Mouse (Mus musculus) 3134 (cell line): ENCODE data around the gene Cfap44.

Source experiments
- DNase-seq: peaks from one replicate; pipeline ENCODE4 v3.0.0-alpha.2; 2011; ENCODE audit warnings: low spot score; ENCODE audit not compliant: insufficient read length; ENCODE audit errors: extremely low read depth

Cfap44 gene

DNA sequence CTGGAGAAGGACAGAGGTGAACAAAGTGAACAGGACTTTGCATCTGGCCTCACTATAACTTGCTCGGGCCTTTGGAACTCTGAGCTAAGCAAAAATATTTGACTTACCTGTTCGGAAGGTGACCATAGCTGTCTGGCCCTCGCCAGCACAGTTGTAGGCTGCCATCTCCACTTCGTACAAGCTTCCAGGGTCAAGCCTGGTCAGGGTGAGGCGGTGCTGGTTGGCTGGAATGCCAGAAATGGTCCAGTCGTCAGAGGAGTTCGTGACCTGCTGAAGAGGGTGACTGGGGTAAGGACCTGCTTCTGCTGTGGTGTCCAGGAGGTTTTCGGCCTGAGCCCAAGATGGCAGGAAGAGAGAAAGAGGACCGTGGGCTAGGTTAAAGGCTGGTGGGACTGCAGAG lies 98.1 kb downstream of the Cfap44 start:
- DNase-seq = no peak

DNA sequence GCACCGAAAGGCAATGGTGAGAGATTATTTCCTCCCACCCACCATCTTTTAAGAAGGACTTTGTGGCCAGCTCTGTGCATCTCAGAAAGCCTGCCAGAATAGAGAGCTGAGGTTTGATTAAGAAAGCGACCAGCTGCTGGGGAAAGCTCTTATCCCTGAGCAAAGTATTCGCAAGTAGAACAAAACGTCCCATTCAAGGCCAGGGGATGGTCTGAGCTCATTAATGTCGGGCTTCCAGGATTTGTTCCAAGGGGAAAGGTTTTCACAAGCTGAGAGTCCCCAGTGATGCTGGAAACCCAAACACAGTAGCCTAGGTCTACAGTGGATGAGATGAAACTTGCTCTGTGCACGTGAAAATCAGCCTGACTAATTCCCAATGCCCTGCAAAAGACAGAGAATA lies 99.3 kb downstream of the Cfap44 start:
- no peak for DNase-seq

DNA sequence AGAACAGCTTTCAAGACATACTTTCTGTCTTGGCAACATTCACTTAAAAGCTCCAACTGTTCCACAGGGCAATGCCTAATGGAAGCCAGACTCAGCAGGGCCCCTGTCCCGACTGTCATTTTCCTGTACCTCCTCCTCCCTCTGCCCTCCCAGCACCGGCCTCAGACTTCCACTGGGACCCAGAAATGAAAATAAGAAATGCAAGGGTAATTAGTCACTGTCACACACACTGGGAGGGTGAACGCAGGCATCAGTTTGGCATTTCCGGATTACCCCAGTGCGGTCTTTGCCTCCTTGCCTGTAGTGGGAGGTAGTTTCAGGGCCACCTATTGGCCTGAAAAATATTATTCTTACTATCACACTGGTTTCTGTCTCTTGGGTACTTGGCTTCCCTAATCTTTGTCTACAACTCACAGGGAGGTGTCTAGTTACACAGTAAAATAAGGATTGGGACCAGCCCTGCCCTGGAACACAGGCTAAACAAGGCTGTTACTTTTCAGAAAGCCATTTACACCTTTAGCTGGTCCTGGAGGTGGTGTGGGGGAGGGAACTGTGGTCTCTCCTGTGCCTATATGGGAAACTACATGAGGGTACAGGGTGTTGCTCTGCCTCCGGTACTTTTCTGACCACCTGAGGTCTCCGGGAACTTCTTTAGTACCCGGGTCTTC lies 100.0 kb downstream of the Cfap44 start:
- DNase-seq = no peak

DNA sequence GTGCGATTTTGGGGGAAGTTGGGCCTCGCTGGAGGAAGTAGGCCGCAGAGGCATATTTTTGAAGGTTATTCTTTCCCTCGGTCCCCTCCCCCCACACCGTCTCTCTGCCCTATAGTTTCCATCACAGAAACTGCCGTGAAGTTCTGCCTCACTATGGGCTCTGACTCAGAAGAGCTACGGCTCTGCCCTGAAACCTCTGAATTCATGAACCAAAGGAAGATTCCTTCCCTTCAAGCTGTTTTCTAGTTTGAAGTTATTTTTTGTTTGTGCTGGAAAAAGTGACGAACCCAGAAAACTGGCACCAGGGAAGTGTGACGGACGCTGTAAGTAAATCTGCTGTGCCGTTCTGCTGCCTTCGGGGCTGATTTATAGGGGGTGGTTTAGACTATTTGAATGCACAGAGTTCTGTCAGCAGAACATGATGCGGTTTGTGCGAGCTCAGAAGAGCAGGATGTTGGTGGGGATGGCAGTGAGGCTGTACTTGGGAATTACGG lies 102.4 kb downstream of the Cfap44 start:
- no peak for DNase-seq

DNA sequence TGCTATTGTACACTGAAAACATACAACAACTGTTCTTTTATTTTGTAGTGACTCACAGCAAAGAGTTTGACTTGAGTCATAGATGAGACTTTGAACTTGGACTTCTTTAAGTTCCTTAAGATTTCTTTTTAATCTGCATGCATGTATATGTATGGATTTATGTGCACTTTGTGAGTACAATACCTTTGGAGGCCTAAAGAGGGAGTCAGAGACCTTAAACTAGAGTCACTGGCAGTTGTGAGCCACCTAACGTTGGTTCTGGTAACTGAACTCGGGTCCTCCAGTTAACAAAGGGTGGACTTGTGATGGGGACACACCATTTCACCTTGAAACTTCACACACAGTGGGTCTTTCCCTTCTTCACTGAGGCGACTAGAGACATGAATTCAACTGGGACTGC lies 103.9 kb downstream of the Cfap44 start:
- DNase-seq = no peak

DNA sequence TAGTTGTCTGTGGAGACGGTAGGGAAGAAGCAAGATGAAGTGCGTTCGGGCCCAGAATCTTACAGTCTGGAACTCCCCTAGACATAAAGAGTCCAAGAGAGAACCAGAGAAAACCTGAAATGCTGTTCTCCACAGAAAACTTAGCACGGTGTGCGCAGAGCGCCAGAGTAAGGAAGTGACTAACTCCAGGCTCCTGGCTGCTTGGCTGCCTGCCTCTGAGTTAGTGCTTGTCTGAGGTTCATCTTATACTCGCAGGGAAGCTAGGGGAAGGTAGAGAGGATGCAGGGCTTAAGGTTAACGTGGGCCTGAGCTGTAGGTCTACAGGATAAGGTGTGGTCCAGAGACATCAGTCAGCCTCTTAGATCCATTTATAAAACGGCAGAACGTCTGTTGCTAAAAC lies 107.2 kb downstream of the Cfap44 start:
- DNase-seq = no peak

DNA sequence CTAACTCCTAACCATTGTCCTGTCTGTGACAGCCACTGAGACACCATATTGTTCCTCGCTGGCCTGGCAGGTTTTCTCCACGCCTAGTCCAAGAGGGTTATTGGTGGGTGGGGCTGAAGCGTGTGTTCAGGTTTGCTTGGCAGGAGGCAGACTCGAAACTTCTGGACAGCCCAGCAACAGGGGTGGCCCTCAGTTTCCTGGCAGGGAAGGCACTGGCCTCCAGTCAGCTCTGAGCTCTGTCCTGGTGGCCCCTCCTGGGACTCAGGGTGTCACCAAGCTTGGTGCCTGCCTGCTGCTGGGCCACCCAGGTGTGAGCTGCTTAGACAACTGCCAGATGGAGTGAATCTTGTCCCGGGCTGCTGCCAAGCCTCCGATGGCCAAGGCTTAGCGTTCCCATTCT lies 107.7 kb downstream of the Cfap44 start:
- DNase-seq = no peak

DNA sequence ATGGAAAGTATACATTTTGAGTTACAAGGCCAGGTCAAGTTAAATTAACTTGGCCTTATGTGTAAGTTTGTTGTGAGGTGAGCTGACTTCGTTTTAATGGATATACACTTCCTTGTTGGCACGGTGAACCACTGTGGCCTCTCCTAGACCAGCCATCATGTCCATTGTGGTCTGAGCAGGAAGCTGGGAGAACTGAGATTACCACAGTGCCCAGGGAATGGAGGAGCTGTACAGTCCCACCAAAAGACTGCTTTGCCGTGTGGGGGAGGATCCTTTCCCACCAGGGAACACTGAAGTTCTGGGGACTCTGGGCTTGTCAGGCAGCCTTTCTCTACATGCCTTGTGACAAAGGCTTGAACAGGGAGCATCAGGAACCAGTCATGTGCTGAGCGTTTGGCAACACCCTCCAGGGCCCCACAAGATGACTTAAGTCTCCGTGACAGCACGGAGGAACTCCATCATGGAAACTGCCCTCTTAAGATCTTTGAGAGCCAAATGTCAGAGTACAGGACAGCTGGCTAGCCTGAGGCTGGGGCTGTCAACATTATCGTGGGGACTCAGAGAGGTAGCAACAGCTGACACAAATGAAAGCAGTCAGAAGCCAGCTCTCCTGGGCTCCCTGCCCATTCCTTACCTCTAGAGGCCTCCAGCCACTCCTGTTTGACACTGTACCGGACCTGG lies 108.4 kb downstream of the Cfap44 start:
- DNase-seq = no peak

DNA sequence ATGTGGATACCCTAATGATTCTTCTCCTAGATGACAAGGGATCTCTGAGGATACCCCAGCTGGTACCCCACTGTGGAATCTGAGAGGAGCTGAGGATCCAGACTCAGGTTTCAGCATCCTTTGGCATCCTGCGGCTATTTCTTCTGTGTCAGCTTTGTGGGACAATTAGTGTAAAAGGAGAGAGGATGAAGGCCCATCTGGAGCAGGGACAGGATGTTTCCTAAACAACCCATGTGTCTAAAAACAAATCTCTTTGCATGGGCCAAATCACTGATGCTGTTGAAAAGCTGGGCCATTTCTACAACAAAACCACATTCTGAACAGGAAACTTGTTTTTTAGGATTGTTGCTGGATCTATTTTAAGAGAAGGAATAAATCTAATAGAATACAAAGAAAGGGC lies 110.6 kb downstream of the Cfap44 start:
- DNase-seq = no peak

DNA sequence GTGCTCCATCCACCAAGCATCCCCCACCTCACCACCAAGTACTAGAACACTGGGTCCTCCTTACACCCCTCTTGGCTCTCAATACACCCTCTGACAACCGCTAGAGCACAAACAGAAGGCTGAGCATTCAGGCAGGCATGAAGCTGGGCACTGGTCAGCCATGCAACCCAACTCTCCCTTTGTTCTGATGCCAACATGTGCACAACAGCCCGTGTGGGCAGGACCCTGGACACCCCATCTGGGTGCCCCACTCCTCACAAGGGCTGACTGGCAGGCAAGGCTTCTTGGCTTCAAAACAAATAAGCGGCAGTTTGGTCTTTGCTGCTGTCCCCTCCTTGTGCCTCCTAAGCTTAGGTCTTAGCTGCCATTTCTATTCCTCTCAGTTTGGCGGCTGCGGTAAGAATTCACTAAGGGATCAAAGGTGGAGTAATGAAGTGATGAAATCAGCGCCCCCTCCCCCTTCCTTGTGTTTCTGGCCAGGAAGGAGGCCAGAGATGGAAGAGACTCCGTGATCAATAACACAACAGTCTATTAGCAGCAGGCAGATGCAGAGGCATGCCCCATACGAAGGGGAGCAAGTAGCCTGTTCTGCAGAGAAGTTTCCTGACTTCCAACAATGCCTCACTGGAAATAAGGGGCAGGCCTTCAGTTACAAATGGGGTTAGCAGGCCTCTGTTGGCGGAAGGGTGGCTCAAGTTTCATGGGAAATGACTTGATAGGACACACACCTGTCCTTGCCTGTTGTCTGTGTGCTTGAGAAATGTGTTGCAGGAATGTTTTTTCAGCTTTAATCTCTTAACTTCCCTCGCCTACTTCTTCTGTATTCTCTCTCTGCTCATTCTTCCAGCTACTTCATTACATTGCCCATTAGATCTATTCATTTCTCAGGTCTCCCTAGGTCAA lies 112.7 kb downstream of the Cfap44 start:
- no peak for DNase-seq

DNA sequence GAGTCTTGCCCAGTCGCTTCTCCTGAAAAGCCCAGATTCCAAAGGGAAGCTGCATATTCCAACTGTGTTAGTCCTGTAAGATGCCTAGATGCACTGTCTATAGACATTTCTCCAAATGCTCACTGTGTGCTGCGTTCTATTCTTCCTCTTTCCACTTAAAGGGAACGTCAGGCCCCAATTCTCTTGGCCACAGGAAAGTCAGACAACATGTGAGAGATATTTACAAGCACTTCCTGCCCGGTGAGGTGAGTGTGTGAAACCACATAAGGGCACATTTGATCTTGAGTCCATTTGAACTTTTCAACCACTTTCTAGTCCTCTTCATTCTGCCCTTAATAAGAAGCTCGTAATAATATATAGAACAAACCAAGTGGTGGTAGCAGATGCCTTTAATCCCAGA lies 113.4 kb downstream of the Cfap44 start:
- no peak for DNase-seq

DNA sequence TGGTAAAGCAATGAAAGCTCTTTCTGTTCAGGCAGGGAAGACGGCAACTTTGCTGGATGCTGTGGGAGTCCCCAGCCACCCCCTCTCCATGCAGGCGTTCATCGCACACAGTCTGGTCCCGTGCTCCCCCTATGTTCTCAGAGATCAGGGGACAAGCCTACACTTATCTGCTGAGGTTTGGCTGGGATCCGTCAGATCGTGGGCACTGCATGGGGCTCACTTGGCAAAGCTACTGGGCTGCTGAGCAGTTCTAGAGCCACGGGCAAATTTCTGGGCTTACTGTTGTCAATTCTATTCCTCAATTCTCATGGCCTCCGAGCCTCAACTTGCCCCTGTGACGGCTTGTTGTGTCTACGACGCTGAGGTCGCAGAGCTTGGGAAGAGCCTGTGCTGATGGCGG lies 114.2 kb downstream of the Cfap44 start:
- DNase-seq = no peak

DNA sequence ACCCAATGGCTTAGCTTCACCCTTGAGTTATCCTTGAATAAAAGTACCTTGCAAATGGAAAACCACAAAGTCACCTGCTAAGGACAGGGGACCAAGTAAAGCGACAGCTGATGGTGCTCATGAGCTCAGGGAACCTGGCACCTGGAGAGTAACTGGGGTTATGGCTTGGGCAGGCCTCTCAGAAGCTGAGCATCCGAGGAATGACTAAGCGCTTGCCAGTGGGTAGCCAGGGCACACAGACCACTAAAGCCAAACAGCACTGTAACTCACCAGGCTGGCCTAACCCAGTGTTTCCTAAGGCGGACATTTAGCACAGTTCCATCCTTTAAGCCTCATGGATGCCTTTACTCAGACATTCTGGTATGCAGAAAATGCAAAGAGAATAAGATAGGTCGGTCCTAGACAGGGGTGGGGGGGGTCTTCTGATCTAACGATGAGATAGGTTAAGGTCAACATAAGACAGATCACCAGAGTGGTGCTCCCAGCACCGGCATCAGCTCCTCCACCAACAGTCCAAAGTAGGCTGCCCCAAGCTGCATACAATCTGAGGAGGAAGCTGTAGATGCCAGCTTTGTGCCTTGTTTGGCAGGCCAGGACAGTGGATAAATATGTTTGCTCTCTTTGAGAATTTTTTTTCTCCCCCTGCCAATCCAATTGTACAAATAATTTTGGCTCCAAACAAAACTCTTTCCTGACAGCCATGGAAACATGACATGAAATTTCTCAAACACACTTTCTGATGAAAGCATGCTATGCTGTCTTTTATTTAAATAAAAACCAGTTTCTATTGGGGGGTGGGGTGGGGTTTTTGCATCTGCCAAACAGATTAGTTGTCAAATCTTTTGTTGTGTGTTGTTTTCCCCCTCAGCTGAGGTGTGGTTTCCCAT lies 115.1 kb downstream of the Cfap44 start:
- no peak for DNase-seq

DNA sequence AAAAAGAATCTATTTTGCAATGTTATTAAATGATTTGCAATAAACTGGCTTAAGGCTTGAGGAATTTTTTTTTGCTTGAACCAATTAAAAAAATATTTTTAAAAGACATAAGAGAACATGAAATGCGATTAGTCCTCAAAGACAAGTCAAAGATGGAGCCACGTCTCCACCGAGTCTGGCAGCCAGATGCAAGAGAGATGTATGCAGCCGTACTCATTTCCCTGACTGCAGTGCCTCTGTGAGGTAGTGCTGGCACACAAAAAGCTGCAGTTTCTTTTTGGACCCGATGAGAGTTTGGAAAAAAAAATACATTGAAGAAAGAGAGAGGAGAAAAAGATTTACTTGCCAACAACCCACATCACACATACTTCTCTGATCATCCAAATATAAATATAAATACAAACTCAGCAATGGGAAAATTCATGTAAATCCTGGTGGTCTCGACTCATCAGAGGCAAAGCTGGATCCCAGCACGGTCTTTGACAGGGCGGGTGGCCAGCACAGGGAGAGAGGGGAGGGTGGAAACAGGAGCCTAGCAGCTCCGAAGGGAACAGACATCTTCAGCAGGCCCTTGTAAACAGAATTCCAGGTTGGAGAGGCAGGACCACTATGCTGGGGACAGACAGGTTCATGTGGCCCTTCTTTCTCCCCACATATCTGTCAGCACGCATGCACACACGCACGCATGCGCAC lies 116.1 kb downstream of the Cfap44 start:
- no peak for DNase-seq

DNA sequence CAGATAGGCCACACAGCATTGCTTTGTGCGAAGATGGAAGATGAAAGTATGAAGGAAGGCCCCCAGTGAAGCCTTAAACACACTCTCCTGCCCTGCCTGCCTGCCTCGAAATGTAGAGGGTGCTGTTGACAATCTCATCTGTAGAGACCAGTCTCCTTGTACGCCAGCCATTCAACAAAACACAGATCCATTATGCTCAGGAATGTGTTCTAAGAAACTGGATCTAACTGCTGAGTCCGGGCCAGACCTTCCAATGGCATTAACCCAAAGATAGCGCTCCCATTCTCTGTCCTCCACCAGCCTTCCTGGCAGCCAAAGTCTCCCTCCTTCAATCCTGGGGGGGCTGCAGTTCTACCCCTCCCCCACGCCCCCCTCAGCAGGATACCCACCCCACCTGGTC lies 121.9 kb downstream of the Cfap44 start:
- DNase-seq = no peak

DNA sequence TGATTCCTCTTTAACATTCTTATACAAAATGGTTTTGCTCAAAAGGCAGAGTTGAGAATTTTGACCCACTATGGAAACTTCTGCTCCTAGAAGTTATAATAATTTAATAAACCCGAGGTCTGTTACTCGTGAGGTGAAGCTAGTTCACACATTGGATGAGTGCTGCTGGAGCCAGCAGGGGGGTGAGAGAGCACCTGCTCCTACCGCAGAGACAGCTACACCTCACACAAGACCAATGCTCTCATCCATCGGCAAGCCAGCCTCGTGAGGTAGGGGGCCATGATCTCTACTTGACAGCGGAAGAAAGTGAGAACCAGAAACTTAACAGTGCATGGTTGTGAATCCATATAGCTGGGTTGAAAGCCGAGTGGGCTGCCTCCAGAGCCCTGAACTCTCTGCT lies 129.0 kb downstream of the Cfap44 start:
- DNase-seq = no peak

DNA sequence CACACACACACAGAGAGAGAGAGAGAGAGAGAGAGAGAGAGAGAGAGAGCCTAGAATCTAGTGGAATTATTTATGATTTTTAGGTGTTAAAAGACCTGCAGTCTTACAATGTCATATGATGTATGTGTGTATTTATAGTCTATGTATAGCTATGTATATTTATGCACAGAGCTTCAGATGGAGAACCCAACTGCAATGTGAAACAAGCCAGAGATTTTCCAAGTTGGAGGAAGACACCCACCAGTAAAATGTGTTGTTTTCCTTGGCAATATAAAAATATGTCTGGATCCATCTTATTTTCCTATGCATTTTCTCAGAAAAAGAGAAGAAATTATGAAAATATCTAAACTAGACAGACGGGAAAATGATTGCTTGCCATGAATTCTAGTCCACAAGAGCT lies 131.4 kb downstream of the Cfap44 start:
- no peak for DNase-seq

DNA sequence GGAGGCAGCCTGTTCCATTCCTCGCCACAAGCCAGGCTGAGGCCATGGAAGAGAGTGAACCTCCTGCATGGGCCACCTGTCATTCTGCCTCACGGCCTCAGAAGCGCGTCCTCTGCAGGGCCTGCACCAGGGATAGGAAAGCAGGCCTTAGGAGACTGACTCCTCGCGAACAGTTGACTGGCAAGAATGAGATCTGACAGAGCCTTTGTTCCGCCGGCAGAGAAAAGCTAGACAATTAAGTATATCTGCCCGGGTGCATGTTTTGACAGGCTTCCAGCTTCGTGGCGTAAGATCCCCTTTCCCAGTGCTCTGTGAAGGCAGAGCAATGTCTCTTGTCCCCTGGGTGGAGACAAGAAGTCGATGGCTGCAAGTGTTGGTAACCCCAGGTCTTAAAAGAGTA lies 132.1 kb downstream of the Cfap44 start:
- no peak for DNase-seq

DNA sequence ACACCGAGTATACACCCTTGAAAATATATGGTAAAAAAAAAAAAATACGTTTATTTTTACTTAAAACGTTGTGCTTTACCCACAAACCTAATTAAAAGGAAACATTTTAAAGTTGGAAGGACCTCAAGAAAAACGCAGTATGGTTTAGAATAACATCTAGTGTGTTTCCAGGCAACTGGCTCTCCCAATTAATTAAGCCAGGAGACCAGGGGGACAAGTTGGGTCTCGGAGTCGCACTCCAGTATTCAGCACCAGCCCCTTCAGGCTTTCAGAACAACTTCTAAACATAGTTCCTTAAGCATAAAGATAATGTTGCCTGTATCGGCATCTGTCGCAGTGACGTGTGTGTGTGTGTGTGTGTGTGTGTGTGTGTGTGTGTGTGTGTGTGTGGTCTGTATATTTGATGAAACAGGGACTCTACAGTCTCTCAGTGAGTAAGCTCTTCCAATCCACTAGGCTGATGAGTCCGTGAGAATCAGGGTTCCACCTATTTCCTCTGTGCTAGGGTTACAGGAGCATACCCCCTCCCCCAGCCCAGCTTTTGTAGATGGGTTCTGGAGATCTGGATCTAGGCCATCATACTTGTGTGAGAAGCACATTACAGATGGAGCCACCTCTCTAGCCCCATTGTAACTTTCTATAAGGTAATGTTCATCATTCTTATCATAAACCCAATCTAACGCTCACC lies 132.8 kb downstream of the Cfap44 start:
- no peak for DNase-seq
